Mouse (Mus musculus): ENCODE results near the gene 5730522E02Rik. TPM values are rescaled to one million over a fixed set of nuclear protein-coding genes. Genes with fewer than 3 reads are reported as not detected.

Gene 5730522E02Rik
- polyA plus RNA-seq, 1 experiment = 0.29 TPM

DNA sequence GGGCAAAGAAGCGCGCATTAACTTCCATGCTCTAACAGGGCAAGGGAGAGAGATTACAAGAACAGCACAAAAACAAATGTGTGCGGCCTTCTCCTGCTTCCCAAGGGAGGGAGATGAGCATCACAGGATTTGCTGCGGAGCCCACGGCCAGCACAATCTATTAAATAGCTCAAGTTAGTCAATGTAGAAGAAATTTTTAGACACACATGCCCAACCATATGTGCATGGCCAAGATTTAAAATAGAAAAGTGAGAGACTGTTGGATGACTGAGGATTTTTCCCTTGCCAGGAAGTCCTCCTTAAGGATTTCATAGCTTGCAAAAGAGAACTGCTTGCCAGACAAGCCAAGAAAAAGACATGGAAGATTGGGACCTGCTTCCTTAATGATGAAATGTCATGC, 473.3 kb downstream of the 5730522E02Rik start:
- Histone ChIP-seq H3K27ac (ENCODE audit: insufficient read depth, low read length) (no peak overlapping the region), H3K4me1 (ENCODE audit: control insufficient read depth, insufficient read depth, insufficient read length) (no peaks in the 10 kb centered on the region), H3K4me3 (ENCODE audit: extremely low read depth, insufficient read depth, insufficient read length) (no peak overlapping the region), H3K36me3 (ENCODE audit: control insufficient read depth, insufficient read depth, low read length) (no peaks in the 10 kb centered on the region), H3K27me3 (ENCODE audit: control insufficient read depth, insufficient read depth, low read length) (no peaks in the 10 kb centered on the region)
- DNase-seq (ENCODE audit: low read depth in 1 of 2, low spot score in 2 of 2) = no peak
- WGBS = 97% methylated on average over 5 of the region's 5 CpGs
- no peak for TF ChIP-seq CTCF (IDR thresholded peaks at IDR 0.05; ENCODE audit: extremely low read depth, insufficient read depth, insufficient read length, insufficient replicate concordance)
- TF ChIP-seq POLR2A (IDR thresholded peaks at IDR 0.05; ENCODE audit: low read depth, low read length) = no peak

DNA sequence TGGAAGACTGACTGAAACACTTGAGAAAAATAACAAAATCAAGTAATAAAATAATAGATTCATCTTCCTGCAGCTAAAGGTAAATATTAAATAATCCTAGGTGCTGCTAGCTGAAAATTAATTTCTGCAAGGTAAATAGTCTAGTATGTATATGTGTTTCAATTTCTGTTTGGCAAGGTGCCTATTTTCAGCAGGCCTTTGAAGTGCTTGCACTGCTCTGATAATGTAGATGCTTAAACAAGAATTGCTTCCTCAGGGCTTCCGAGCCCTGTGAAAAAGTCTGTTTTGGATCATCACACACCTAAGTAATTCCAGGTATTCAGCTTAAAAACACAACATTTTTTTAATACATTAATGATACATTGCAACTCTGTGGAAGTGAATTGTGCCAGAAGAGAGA, 481.1 kb downstream of the 5730522E02Rik start:
- Histone ChIP-seq H3K36me3 (ENCODE audit: control insufficient read depth, insufficient read depth, low read length) (no peaks in the 10 kb centered on the region), H3K27me3 (ENCODE audit: control insufficient read depth, insufficient read depth, low read length) (no peaks in the 10 kb centered on the region), H3K4me3 (ENCODE audit: extremely low read depth, insufficient read depth, insufficient read length) (no peak overlapping the region), H3K27ac (ENCODE audit: insufficient read depth, low read length) (no peak overlapping the region), H3K4me1 (ENCODE audit: control insufficient read depth, insufficient read depth, insufficient read length) (no peaks in the 10 kb centered on the region)
- no peak for DNase-seq (ENCODE audit: low read depth in 1 of 2, low spot score in 2 of 2)
- 94% methylated on average over 1 of the region's 1 CpGs for WGBS
- TF ChIP-seq CTCF (IDR thresholded peaks at IDR 0.05; ENCODE audit: extremely low read depth, insufficient read depth, insufficient read length, insufficient replicate concordance) (no peak), POLR2A (IDR thresholded peaks at IDR 0.05; ENCODE audit: low read depth, low read length) (no peak)

DNA sequence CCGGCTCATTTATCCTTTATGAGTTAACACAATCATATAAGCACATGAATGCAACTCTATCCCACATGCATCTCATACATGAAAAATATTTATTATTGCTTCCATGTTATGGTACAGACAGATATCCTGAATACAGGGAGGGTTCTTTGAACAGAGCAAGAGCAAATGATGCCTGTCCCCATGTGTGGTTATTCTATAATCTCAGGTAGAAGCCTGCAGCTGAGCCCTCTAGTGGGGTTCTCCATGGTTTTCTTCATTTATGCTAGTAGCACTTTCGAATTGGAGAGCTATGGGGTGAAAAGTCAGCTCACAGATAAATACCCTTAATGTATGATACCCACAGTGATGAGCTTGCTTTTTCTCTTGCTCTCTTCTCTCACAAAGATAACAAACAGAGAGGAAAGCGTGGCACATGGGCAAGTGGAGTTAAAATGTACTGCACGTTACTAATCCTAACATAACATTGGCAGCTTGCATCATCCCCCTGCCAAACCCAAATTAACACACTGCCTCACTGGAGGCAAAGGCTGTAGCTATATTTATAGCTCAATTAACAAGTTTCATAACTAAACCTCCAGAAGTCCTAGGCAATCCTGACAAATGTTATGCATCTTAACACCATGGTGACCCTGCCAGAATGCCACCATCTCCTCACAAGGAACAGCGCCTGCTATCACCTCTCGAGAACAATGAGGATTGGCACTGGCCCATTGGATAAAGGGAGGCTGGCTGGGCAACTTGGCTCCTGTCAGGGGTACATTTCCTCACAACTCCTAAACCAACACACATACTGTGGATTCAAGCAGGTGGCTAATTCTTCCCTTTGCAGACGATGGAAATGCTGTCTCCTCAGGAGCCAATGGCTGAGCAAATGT, 494.9 kb downstream of the 5730522E02Rik start:
- DNase-seq (ENCODE audit: low read depth in 1 of 2, low spot score in 2 of 2) = no peak
- no peak for TF ChIP-seq CTCF (IDR thresholded peaks at IDR 0.05; ENCODE audit: extremely low read depth, insufficient read depth, insufficient read length, insufficient replicate concordance)
- TF ChIP-seq POLR2A (IDR thresholded peaks at IDR 0.05; ENCODE audit: low read depth, low read length) = no peak
- Histone ChIP-seq H3K27ac (ENCODE audit: insufficient read depth, low read length) (no peak overlapping the region), H3K4me3 (ENCODE audit: extremely low read depth, insufficient read depth, insufficient read length) (no peak overlapping the region), H3K36me3 (ENCODE audit: control insufficient read depth, insufficient read depth, low read length) (no peaks in the 10 kb centered on the region), H3K27me3 (ENCODE audit: control insufficient read depth, insufficient read depth, low read length) (no peaks in the 10 kb centered on the region), H3K4me1 (ENCODE audit: control insufficient read depth, insufficient read depth, insufficient read length) (no peaks in the 10 kb centered on the region)
- WGBS = 84% methylated on average over 7 of the region's 7 CpGs

GRCm38 (mm10) chr11:25710559-25710958, 500.0 kb downstream of the 5730522E02Rik start:
- Histone ChIP-seq H3K4me1 (ENCODE audit: control insufficient read depth, insufficient read depth, insufficient read length) (no peaks in the 10 kb centered on the region), H3K4me3 (ENCODE audit: extremely low read depth, insufficient read depth, insufficient read length) (no peak overlapping the region), H3K36me3 (ENCODE audit: control insufficient read depth, insufficient read depth, low read length) (no peaks in the 10 kb centered on the region), H3K27me3 (ENCODE audit: control insufficient read depth, insufficient read depth, low read length) (no peaks in the 10 kb centered on the region), H3K27ac (ENCODE audit: insufficient read depth, low read length) (no peak overlapping the region)
- DNase-seq (ENCODE audit: low read depth in 1 of 2, low spot score in 2 of 2) = no peak
- TF ChIP-seq POLR2A (IDR thresholded peaks at IDR 0.05; ENCODE audit: low read depth, low read length) (no peak), CTCF (IDR thresholded peaks at IDR 0.05; ENCODE audit: extremely low read depth, insufficient read depth, insufficient read length, insufficient replicate concordance) (no peak)
- 85% methylated on average over 2 of the region's 2 CpGs for WGBS

DNA sequence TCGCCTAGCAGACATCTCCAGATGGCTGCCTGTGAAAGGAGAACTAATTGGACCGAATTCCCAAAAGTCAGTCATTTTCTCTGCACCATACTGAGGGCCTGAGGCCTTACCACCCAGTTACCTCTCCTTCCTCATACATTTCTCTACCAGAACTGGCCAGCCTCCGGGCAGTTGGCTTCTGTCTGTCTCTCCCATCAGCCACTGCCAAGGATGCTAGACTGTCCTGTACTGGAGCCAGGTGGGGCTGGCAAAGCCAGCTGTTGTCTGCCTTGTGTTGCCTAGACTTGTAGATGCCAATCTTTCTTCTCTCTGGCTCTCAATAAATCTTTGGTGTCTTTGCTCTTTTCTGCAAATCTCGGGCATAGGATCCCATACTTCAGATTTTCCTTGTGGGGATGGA, 500.7 kb downstream of the 5730522E02Rik start:
- WGBS = 75% methylated on average over 4 of the region's 4 CpGs

GRCm38 (mm10) chr11:25704332-25705168, 506.0 kb downstream of the 5730522E02Rik start:
- Histone ChIP-seq H3K4me3 (ENCODE audit: extremely low read depth, insufficient read depth, insufficient read length) (no peak overlapping the region), H3K4me1 (ENCODE audit: control insufficient read depth, insufficient read depth, insufficient read length) (no peaks in the 10 kb centered on the region), H3K27ac (ENCODE audit: insufficient read depth, low read length) (no peak overlapping the region), H3K27me3 (ENCODE audit: control insufficient read depth, insufficient read depth, low read length) (no peaks in the 10 kb centered on the region), H3K36me3 (ENCODE audit: control insufficient read depth, insufficient read depth, low read length) (no peaks in the 10 kb centered on the region)
- WGBS = 84% methylated on average over 11 of the region's 11 CpGs
- DNase-seq (ENCODE audit: low read depth in 1 of 2, low spot score in 2 of 2) = no peak
- TF ChIP-seq POLR2A (IDR thresholded peaks at IDR 0.05; ENCODE audit: low read depth, low read length) (no peak), CTCF (IDR thresholded peaks at IDR 0.05; ENCODE audit: extremely low read depth, insufficient read depth, insufficient read length, insufficient replicate concordance) (no peak)

More for the DNA sequence above, 500.7 kb downstream of the 5730522E02Rik start:
- no peak overlapping the region for H3K4me3 ChIP-seq (ENCODE audit: extremely low read depth, insufficient read depth, insufficient read length)
- H3K27ac ChIP-seq (ENCODE audit: insufficient read depth, low read length) = no peak overlapping the region
- no peaks in the 10 kb centered on the region for H3K4me1 ChIP-seq (ENCODE audit: control insufficient read depth, insufficient read depth, insufficient read length)
- H3K36me3 ChIP-seq (ENCODE audit: control insufficient read depth, insufficient read depth, low read length) = no peaks in the 10 kb centered on the region
- TF ChIP-seq POLR2A (IDR thresholded peaks at IDR 0.05; ENCODE audit: low read depth, low read length) = no peak
- DNase-seq (ENCODE audit: low read depth in 1 of 2, low spot score in 2 of 2) = no peak
- no peaks in the 10 kb centered on the region for H3K27me3 ChIP-seq (ENCODE audit: control insufficient read depth, insufficient read depth, low read length)
